Mouse (Mus musculus) cerebellum, adult 11-12 months (tissue): ENCODE measurements at regions not wholly inside any gene's neighbourhood (a gene's known extent, or its start where the extent isn't known, plus 50 kb on each side); places are given as distances from the start of the nearest gene placed in this dataset.
A peak's percentile ranks its signal among the peaks of the same experiment; 100 is the strongest.

Source experiments
- DNase-seq: peaks from one replicate; pipeline ENCODE4 v3.0.0; 2022

DNA sequence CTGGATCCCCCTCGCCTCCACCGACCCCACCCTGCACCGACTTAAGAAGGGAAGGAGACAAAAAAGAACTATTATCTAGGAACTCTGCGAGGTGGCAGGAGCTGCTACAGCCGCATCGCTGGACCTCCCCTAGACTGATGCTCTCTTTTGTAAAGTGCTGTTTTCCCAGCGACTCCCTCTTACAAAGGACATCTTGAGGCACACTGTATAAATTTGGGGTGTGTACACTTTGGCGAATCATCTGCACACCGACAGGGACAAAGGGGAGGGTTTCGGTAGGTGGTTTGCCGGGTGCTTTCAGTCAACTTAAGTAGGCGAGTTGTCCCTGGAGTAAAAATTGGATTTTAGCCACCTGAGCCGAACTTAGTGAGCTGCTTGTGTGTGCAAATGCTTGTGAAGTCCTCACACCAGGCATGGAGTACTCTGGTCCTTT lies 112.4 kb upstream of the Ubash3b start:
- DNase-seq = no peak

- no peak for DNase-seq
These were observed 111.8 kb upstream of the Ubash3b start for GRCm38 (mm10) chr9:41273171-41273781.

DNA sequence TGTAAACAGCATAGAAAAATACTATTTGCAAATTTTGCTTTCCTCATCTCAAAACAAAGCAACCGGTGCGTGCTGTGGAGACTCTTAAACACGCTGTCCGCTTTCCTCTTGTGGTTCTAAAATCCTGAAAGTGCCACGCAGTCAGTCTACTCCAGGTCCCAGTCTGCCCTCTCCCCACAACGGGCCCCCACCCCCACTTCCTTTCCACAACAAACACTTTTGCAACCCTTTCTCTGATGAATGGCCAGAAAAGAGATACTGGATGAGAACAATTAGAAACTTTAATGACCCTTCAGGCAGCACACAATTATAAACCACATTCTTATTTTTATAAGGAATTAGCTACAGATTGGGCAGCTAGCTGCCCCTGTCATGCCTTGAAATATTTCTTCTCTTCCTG lies 111.1 kb upstream of the Ubash3b start:
- DNase-seq = no peak

GRCm38 (mm10) chr9:41268112-41268511 lies 106.6 kb upstream of the Ubash3b start:
- no peak for DNase-seq

- DNase-seq = peak; percentile 65
These were observed 103.0 kb upstream of the Ubash3b start for GRCm38 (mm10) chr9:41264485-41264884.

- no peak for DNase-seq
These were observed 95.7 kb upstream of the Ubash3b start for GRCm38 (mm10) chr9:41257244-41257643.

GRCm38 (mm10) chr9:41242372-41242771 lies 80.9 kb upstream of the Ubash3b start:
- no peak for DNase-seq

DNA sequence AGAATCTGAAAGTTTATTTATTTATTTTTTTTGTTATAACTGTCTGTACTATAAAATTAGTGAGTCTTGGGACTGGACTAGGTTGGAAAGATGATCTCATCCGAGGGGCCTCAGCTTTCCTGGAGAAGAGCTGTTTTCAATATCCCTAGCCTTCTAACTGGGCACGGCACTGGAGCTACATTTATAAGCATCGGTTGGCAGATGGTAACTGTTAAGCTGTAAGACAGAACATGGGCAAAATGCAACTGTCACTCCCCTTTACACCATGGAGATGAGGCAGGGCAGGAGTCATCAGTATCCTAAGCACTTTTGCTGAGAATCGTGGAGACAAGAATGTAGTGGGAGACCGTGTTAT lies 77.6 kb upstream of the Ubash3b start:
- no peak for DNase-seq

DNA sequence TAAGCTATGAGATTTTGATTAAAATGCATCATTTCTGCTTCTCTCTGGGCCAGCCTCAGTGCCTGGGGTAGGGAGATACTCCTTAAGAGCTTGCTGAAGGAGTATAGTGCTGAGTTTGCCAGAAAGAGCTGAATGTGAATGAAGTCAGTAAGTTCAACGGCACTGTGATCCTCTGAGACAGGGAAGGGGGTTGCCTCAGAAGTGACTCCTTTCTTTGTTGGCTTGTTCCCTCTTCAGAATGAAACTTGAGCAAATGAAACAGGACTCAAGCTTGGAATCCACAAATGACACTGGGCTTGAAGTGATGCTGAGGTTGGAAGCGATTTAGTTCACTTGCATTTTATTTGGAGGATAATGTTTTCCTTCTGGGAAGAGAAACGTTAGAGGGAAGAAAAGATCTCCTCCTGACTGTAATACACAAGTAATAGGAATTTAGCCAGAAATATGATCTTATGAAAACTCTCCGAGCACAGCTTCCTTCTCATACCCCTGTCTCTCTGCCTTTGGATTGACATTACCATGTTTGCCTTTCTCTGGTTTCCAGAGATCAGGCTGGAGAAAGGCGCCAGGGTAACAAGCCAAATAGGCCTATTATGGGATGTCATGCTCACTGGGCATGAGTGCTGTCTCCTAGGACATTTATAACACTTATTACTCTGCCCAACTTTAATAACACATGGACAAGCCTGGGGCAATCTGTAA lies 77.0 kb upstream of the Ubash3b start:
- no peak for DNase-seq

- DNase-seq = no peak
These were observed 75.8 kb upstream of the Ubash3b start for GRCm38 (mm10) chr9:41237265-41237664.

- DNase-seq = no peak
These were observed 67.7 kb upstream of the Ubash3b start for GRCm38 (mm10) chr9:41229225-41229582.

GRCm38 (mm10) chr9:41228425-41229224 lies 67.1 kb upstream of the Ubash3b start:
- DNase-seq = peak; percentile 66

DNA sequence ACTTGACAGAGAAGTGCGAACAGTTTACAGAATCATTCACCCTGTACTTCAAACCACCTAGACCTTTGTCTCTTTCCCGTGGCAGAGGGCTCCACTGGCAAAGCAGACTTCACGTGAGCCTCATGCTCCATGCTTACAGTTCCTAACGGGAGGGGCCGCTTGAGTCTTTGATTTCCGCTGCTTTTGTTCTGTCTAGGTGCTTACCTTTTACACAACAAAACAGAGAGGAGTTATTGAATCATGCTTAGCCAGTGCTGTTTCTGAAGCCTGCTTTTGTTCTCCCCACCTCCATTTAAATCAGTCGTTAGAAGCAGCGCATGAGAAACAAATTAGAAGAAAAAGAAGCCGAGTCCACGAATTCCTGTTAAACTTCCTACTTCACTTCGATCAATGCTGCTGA lies 61.9 kb upstream of the Ubash3b start:
- no peak for DNase-seq

GRCm38 (mm10) chr9:41222346-41223015 lies 61.0 kb upstream of the Ubash3b start:
- no peak for DNase-seq

DNA sequence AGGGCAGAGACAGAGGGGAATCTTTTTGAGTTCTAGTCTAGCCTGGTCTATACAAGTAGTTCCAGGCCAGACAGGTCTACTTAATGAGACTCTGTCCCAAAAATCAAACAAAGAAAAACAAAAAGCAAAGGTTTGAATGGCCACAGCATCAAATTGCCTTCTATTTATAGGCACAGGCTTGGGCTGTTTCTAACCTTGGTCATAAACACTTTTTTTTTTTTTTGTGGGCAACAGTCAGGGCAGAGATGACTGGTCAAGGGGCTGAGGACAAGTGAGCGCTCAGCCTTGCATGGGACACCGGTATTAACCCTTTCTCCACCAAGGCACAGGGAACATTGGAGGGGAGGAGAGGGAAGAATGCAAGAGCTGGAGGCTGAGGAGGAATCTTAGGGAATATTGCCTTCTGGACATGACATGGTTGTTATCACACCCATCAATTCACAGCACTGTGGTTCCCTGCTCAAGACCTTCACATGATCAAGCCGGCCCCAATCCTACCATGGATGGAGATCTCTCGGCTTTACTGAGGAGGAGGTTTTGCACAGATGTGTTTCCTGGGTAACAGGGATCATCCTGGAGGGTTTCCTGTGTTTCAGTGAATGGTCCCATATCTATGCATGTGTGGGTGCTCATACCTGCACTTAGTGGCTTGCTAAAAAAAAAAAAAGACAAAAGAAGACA lies 59.8 kb upstream of the Ubash3b start:
- DNase-seq = no peak

DNA sequence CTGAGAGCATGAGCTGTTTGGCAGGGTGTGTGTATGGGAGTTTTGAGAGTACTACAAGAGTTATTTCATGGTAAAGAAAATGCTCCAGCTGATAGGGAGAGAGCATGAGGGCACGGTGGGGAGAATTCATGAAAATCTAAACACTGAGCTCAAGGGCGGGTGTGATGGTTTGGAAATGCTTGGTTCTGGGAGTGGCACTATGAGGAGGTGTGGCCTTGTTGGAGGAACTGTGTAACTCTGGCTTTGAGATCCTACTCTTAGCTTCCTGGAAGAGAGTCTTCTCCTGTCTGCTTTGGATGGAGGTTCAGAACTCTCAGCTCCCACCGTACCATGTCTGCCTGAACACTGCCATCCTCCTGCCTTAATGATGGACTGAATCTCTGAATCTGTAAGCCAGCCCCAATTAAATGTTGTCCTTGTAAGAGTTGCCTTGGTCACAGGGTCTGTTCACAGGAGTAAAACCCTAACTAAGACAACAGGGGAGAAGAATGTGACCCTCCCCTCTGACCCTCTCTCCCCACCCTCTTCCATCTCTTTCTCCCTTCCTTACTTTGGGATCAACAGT lies 58.7 kb upstream of the Ubash3b start:
- no peak for DNase-seq

GRCm38 (mm10) chr9:41218702-41219101 lies 57.2 kb upstream of the Ubash3b start:
- DNase-seq = no peak

DNA sequence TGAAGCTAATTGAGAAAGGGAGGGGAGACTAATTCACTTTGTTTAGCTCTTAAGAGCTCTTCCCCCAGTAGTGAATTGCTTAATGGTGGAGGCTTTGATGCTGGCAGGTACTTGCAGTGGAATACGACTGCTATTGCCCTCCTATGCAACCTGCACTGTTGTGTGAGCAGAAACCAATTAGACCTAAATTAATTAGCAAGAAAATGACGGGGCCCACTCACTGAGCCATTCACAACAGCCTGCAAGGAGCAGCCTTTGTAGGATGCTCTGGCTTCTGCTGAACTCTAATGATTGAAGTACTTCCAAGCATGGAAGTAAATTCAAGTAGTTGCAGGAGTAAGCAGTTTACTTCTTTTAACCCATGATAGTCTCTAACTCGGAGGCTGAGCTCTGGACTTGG lies 54.8 kb upstream of the Ubash3b start:
- DNase-seq = no peak

- DNase-seq = no peak
These were observed 53.5 kb upstream of the Ubash3b start for GRCm38 (mm10) chr9:41215026-41215425.

- DNase-seq = no peak
These were observed 51.5 kb upstream of the Ubash3b start for GRCm38 (mm10) chr9:41212943-41213529.

DNA sequence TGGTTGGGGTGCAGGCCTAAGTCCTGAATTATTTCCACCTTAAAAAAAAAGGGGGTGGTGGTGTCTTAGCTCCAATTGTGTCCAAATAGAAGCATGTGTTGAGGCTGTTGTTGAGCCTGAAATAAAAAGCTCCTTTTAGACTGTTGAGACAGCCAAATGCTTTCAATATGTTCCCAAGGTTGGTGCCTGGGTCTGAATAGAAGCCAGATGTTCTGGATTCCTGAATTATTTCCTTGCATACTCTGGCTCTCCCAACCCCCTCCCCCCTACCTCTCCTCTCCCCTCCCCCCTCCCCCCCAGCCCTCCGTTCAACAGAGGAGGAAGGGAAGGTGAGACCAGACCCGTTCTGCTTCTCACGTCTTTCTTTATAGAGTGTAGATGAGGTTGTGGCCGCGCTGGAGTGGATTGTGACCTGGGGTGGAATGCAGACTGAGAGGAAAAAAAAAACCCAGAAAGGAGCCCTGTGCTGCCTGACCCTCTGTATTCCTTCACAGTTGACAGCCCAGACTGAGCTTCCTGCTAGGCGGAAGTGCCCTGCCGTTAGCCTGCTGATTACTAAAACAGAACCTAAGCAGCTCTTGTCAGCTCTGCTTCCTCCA lies 50.9 kb upstream of the Ubash3b start:
- DNase-seq = no peak

GRCm38 (mm10) chr9:41211865-41212302 lies 50.4 kb upstream of the Ubash3b start:
- no peak for DNase-seq
